Comparison of ENCODE assay signal across 9 mouse cellular contexts in genomic region chr10:126935556-126936381, GRCm38 (mm10). TPM values are rescaled to one million over a fixed set of nuclear protein-coding genes. Genes with fewer than 3 reads are reported as not detected.
A peak's percentile ranks its signal among the peaks of the same experiment; 100 is the strongest.
DNase-seq lines count a peak whose midpoint lies in the region; ATAC-seq and TF ChIP-seq lines count a peak whose summit lies in the region.
"Had no signal": no experiment of that assay in that cellular context is flagged by ENCODE, and none has a peak within 500 bp of the region (broad histone marks: within the 10 kb centered on the region; RNA-seq: fewer than 3 reads in every experiment).

No protein-coding gene starts in this region.

- H3K4me3 ChIP-seq in heart, embryonic 15.5 days, result no peak overlapping the region
- H3K4me3 ChIP-seq in forebrain, embryonic 15.5 days, result no peak overlapping the region
- H3K4me3 ChIP-seq in myocyte, result no peak overlapping the region
- H3K4me3 ChIP-seq: hindbrain, embryonic 15.5 days had no signal

- DNase-seq in heart, postnatal 25 days (ENCODE audit: low spot score), result no peak
- peak; percentile 89 for DNase-seq in A20 (ENCODE audit: low read depth, low spot score)
- no peak for DNase-seq in urinary bladder, postnatal 10 days (ENCODE audit: low spot score)

- H3K27me3 ChIP-seq in heart, embryonic 15.5 days, result no peaks in the 10 kb centered on the region
- no peaks in the 10 kb centered on the region for H3K27me3 ChIP-seq in forebrain, embryonic 15.5 days
- no peaks in the 10 kb centered on the region for H3K27me3 ChIP-seq in myocyte (ENCODE audit: control insufficient read depth, insufficient read depth, insufficient read length)
- H3K27me3 ChIP-seq: hindbrain, embryonic 15.5 days had no signal

- 44% methylated on average over 18 of the region's 18 CpGs for WGBS in heart, embryonic 15.5 days
- WGBS in forebrain, embryonic 15.5 days, result 48% methylated on average over 18 of the region's 18 CpGs

- TF ChIP-seq POLR2A in myocyte (IDR thresholded peaks at IDR 0.05; ENCODE audit: insufficient read length, low read depth), result no peak

- no peaks in the 10 kb centered on the region for H3K36me3 ChIP-seq in heart, embryonic 15.5 days
- no peaks in the 10 kb centered on the region for H3K36me3 ChIP-seq in forebrain, embryonic 15.5 days
- no peaks in the 10 kb centered on the region for H3K36me3 ChIP-seq in myocyte (ENCODE audit: control insufficient read depth, insufficient read depth)
- H3K36me3 ChIP-seq: hindbrain, embryonic 15.5 days had no signal

- H3K4me1 ChIP-seq in heart, embryonic 15.5 days (replicated peaks), result peaks cover 35% of the 10 kb centered on the region
- peaks cover 24% of the 10 kb centered on the region for H3K4me1 ChIP-seq in forebrain, embryonic 15.5 days

- 0 out of 2 replicates have a peak overlapping the region, but pooled peaks have one; percentile 15 for H3K9ac ChIP-seq in heart, embryonic 15.5 days
- H3K9ac ChIP-seq in forebrain, embryonic 15.5 days (replicated peaks), result peak overlapping the region; percentile 10; the same call in 1 of the 2 replicates
- H3K9ac ChIP-seq: hindbrain, embryonic 15.5 days had no signal

- ATAC-seq in heart, embryonic 15.5 days (replicated peaks; ENCODE audit: insufficient number of reproducible peaks, insufficient read depth, low FRiP score, low read depth), result no peak
- 0 out of 2 replicates have a peak, but pooled peaks have one; percentile 33 for ATAC-seq in forebrain, embryonic 15.5 days (replicated peaks)
- ATAC-seq in erythroid progenitor cell, adult 5-6 weeks (replicated peaks; ENCODE audit: low FRiP score, poor library complexity, severe bottlenecking), result no peak
- ATAC-seq in granulocyte monocyte progenitor cell, adult 5-6 weeks (replicated peaks; ENCODE audit: poor library complexity, severe bottlenecking), result no peak; the same call in 1 of the 2 replicates

- no peak overlapping the region for H3K4me2 ChIP-seq in heart, embryonic 15.5 days
- no peak overlapping the region for H3K4me2 ChIP-seq in forebrain, embryonic 15.5 days (replicated peaks)
- peak overlapping the region; percentile 58 for H3K4me2 ChIP-seq in myocyte (ENCODE audit: low read depth)
- H3K4me2 ChIP-seq: hindbrain, embryonic 15.5 days had no signal

- intact Hi-C loops in heart, postnatal 25 days (cut with DNase I), result loop anchor here (2.0 kb wide), 1 partner anchor 21 kb away; no protein-coding TSS in a partner anchor

- H3K9me3 ChIP-seq in heart, embryonic 15.5 days (replicated peaks), result no peaks in the 10 kb centered on the region
- H3K9me3 ChIP-seq in forebrain, embryonic 15.5 days, result no peaks in the 10 kb centered on the region
- H3K9me3 ChIP-seq: hindbrain, embryonic 15.5 days had no signal

- peak overlapping the region; percentile 51 for H3K27ac ChIP-seq in heart, embryonic 15.5 days
- H3K27ac ChIP-seq in forebrain, embryonic 15.5 days (replicated peaks), result peak overlapping the region; percentile 71
- H3K27ac ChIP-seq: hindbrain, embryonic 15.5 days had no signal

- no peak overlapping the region for H3ac ChIP-seq in myocyte (ENCODE audit: control insufficient read depth, insufficient read length)

- no peaks in the 10 kb centered on the region for H3K79me2 ChIP-seq in myocyte (ENCODE audit: control insufficient read depth, insufficient read depth)

TF ChIP-seq in myocyte, 11 proteins besides CTCF, POLR2A, EP300 and RAD21:
- no peak for TF ChIP-seq REST (IDR thresholded peaks at IDR 0.05; ENCODE audit: insufficient read depth, insufficient read length)
- TF ChIP-seq POLR2AphosphoS2 (IDR thresholded peaks at IDR 0.05; ENCODE audit: insufficient read length, low read depth), result no peak
- peak in 1 of 3 experiments; percentile 63 for TF ChIP-seq MYOD1 (IDR thresholded peaks at IDR 0.05; ENCODE audit: control insufficient read depth in 1 of 3, insufficient read length in 2 of 3, low read depth in 2 of 3)
- no peak for TF ChIP-seq E2F4 (IDR thresholded peaks at IDR 0.05; ENCODE audit: insufficient read depth)
- no peak for TF ChIP-seq TCF3 (IDR thresholded peaks at IDR 0.05; ENCODE audit: insufficient read length, low read depth)
- TF ChIP-seq CEBPB (IDR thresholded peaks at IDR 0.05; ENCODE audit: insufficient read depth, poor library complexity, severe bottlenecking), result no peak

RNA-seq across cellular contexts. Expression of gene Atp23, which starts 34.6 kb away (rescaled TPM):
- 9.1 and 9.8 TPM in 2 replicates for polyA plus RNA-seq in heart, embryonic 15.5 days (2015; fragmentation: Nextera tagmentation; extraction: Ambion mirVana)
- total RNA-seq in heart, postnatal 25 days (2021), result 1 to 10 TPM; 4.2 to 4.5 TPM
- polyA plus RNA-seq in forebrain, embryonic 15.5 days (2015; fragmentation: Nextera tagmentation; extraction: Ambion mirVana), result 9.2 and 11.9 TPM in 2 replicates
- polyA plus RNA-seq in myocyte (2012; fragmentation: generic; extraction: Trizol), result 6.3 TPM
- total RNA-seq in erythroid progenitor cell, adult 5-6 weeks (2015; ENCODE audit: low replicate concordance), result 3.6 TPM in 1 of 2 replicates, not detected in the other
- total RNA-seq in erythroid progenitor cell, adult 5-6 weeks (2017; ENCODE audit: low replicate concordance), result 0.51 and 1.7 TPM in 2 replicates
- total RNA-seq in granulocyte monocyte progenitor cell, adult 5-6 weeks (2014; fragmentation: Nextera tagmentation), result 19.0 and 20.2 TPM in 2 replicates
- 12.8 and 15.7 TPM in 2 replicates for total RNA-seq in granulocyte monocyte progenitor cell, adult 5-6 weeks (2017)

RNA-seq across cellular contexts. Expression of gene Ctdsp2, which starts 42.7 kb away (rescaled TPM):
- polyA plus RNA-seq in heart, embryonic 15.5 days (2015; fragmentation: Nextera tagmentation; extraction: Ambion mirVana), result 35.0 and 47.8 TPM in 2 replicates
- 100 to 1,000 TPM; 104 to 110 TPM for total RNA-seq in heart, postnatal 25 days (2021)
- polyA plus RNA-seq in forebrain, embryonic 15.5 days (2015; fragmentation: Nextera tagmentation; extraction: Ambion mirVana), result 26.0 and 26.9 TPM in 2 replicates
- polyA plus RNA-seq in myocyte (2012; fragmentation: generic; extraction: Trizol), result 65.0 TPM
- total RNA-seq in erythroid progenitor cell, adult 5-6 weeks (2015; ENCODE audit: low replicate concordance), result 18.0 and 19.7 TPM in 2 replicates
- total RNA-seq in erythroid progenitor cell, adult 5-6 weeks (2017; ENCODE audit: low replicate concordance), result 8.5 and 10.3 TPM in 2 replicates
- total RNA-seq in granulocyte monocyte progenitor cell, adult 5-6 weeks (2014; fragmentation: Nextera tagmentation), result 53.4 and 62.9 TPM in 2 replicates
- total RNA-seq in granulocyte monocyte progenitor cell, adult 5-6 weeks (2017), result 21.2 and 21.5 TPM in 2 replicates
